Mouse (Mus musculus) ES-E14 (cell line): Measurements from ENCODE around the gene Ampd3.

Experiments used
- CHD2 ChIP-seq: IDR thresholded peaks from 2 replicates; pipeline ENCODE4 v1.6.1; 2014; ENCODE audit warnings: mild to moderate bottlenecking, low read depth, low read length, inconsistent platforms
- HCFC1 ChIP-seq: IDR thresholded peaks from 2 replicates; pipeline ENCODE4 v1.6.1; 2012; ENCODE audit warnings: low read length, inconsistent platforms, borderline replicate concordance; ENCODE audit not compliant: insufficient read depth
- MAFK ChIP-seq: IDR thresholded peaks from 2 replicates; pipeline ENCODE4 v1.6.1; 2014; ENCODE audit warnings: mild to moderate bottlenecking, low read depth, low read length, inconsistent platforms; ENCODE audit not compliant: insufficient read depth
- ZC3H11A ChIP-seq: IDR thresholded peaks from 2 replicates; pipeline ENCODE4 v1.6.1; 2012; ENCODE audit warnings: low read depth, mild to moderate bottlenecking, inconsistent platforms, low read length, borderline replicate concordance
- ZNF384 ChIP-seq: IDR thresholded peaks from 2 replicates; pipeline ENCODE4 v1.6.1; 2012; ENCODE audit warnings: low read depth, low read length, inconsistent platforms

DNA sequence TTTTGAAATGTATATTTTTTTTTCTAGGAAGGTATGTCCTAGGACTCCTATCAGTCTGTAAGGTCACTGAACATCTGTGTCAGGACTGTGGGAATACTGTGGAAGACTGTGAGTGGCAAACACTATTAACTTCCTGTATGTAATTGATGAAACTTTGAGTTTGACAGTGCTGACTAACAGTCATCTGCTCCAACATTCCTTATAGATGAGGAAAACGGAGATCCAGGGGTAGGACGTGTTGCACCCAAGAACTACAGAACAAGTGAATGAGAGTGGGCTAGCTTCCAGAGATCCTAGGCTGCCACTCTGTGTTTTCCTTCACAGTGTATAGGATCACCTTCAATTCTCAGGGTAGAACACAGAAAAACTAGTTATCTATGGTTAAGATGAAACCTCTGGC lies 79.3 kb downstream of the Ampd3 start:
- TF ChIP-seq ZC3H11A = no peak
- no peak for TF ChIP-seq ZNF384
- no peak for TF ChIP-seq MAFK
- TF ChIP-seq CHD2 = no peak
- TF ChIP-seq HCFC1 = no peak
